9 mouse cellular contexts compared by ENCODE assay signal in the genomic region with DNA sequence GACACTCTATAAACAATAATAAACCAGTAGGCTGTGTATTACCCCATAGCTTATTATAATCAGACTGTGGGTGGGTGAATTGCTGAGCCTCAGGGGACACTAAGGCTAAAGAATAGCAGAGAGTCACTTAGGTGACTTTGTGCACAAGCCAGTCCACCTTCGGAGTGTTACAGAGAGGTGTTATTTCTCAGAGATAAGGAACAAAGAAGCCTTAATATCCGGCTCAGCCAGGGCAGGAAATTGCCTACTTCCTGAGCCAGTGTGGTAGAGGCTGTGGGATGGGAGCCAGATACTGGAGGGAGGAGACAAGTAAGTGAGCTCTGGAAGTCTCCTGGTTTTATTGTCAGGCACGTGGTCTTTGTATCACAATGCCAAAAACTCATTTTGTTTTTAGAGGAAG. TPM values are rescaled to one million over a fixed set of nuclear protein-coding genes. Genes with fewer than 3 reads are reported as not detected.
A peak's percentile ranks its signal among the peaks of the same experiment; 100 is the strongest.
DNase-seq lines count a peak whose midpoint lies in the region; ATAC-seq and TF ChIP-seq lines count a peak whose summit lies in the region.
"Had no signal": no experiment of that assay in that cellular context is flagged by ENCODE, and none has a peak within 500 bp of the region (broad histone marks: within the 10 kb centered on the region; RNA-seq: fewer than 3 reads in every experiment).

No protein-coding gene starts in this region.

- intact Hi-C loops in heart, postnatal 10 days (cut with DNase I), result no loop called here

- no peak overlapping the region for H3K4me3 ChIP-seq in limb, embryonic 14.5 days (replicated peaks; ENCODE audit: low read length)
- H3K4me3 ChIP-seq: limb, embryonic 15.5 days had no signal

- no peak for TF ChIP-seq CTCF in brain, embryonic 14.5 days (IDR thresholded peaks at IDR 0.05; ENCODE audit: borderline replicate concordance, extremely low read depth, insufficient read depth, insufficient read length)

- H3K36me3 ChIP-seq in limb, embryonic 14.5 days (ENCODE audit: control insufficient read depth, insufficient read depth, low read length), result no peaks in the 10 kb centered on the region
- H3K36me3 ChIP-seq: limb, embryonic 15.5 days had no signal

- no peak for ATAC-seq in limb, embryonic 14.5 days (ENCODE audit: low FRiP score, low read depth)

- no peak for TF ChIP-seq POLR2A in brain, embryonic 14.5 days (IDR thresholded peaks at IDR 0.05; ENCODE audit: borderline replicate concordance, extremely low read depth, insufficient read depth, insufficient read length, poor library complexity, severe bottlenecking)
- TF ChIP-seq POLR2A in limb, embryonic 14.5 days (IDR thresholded peaks at IDR 0.05; ENCODE audit: borderline replicate concordance, extremely low read depth, insufficient read depth, insufficient read length), result no peak

- H3K9ac ChIP-seq in limb, embryonic 14.5 days (ENCODE audit: low read depth, low read length, severe bottlenecking), result no peak overlapping the region
- H3K9ac ChIP-seq: limb, embryonic 15.5 days had no signal

- WGBS in limb, embryonic 14.5 days, result 7% methylated on average over 3 of the region's 3 CpGs

- no peaks in the 10 kb centered on the region for H3K9me3 ChIP-seq in limb, embryonic 14.5 days (ENCODE audit: control insufficient read depth, low read length)
- H3K9me3 ChIP-seq: limb, embryonic 15.5 days had no signal

- no peaks in the 10 kb centered on the region for H3K27me3 ChIP-seq in limb, embryonic 14.5 days (ENCODE audit: control insufficient read depth, insufficient read depth, low read length)
- H3K27me3 ChIP-seq: limb, embryonic 15.5 days had no signal

- H3K4me1 ChIP-seq in limb, embryonic 14.5 days (ENCODE audit: control insufficient read depth, insufficient read depth, low read length), result peaks cover 29% of the 10 kb centered on the region

- H3K4me2 ChIP-seq in limb, embryonic 14.5 days (replicated peaks; ENCODE audit: low read depth, low read length, severe bottlenecking), result no peak overlapping the region
- H3K4me2 ChIP-seq: limb, embryonic 15.5 days had no signal

- DNase-seq in cerebellum, postnatal 14 days, result peak; percentile 7 to 8
- DNase-seq in cerebellum, postnatal 25 days, result no peak
- peak; percentile 31 for DNase-seq in brain, embryonic 14.5 days (ENCODE audit: low read depth)
- DNase-seq in heart, postnatal 10 days, result peak; percentile 19 to 27
- peak; percentile 64 for DNase-seq in limb, embryonic 14.5 days (ENCODE audit: low spot score)
- DNase-seq in retina, embryonic 14.5 days (ENCODE audit: low spot score), result no peak
- DNase-seq in natural killer cell, adult 2 months (ENCODE audit: low spot score in 2 of 2), result no peak
- DNase-seq in thymus, adult 18-20 months, result no peak

- H3K27ac ChIP-seq in limb, embryonic 14.5 days (replicated peaks; ENCODE audit: low read depth, low read length), result no peak overlapping the region
- H3K27ac ChIP-seq: limb, embryonic 15.5 days had no signal

RNA-seq across cellular contexts. Expression of gene Gorab, which starts 40.4 kb away (rescaled TPM):
- polyA plus RNA-seq in brain, embryonic 14.5 days (2012; rRNA removed), result 14.2 and 14.9 TPM in 2 replicates
- 1 to 10 TPM; 4.9 to 6.0 TPM for total RNA-seq in heart, postnatal 10 days (2021)
- polyA plus RNA-seq in limb, embryonic 14.5 days (2012; rRNA removed), result 16.7 and 19.6 TPM in 2 replicates
- polyA plus RNA-seq in limb, embryonic 14.5 days (2014; fragmentation: Nextera tagmentation; extraction: Ambion mirVana), result 28.3 and 29.1 TPM in 2 replicates

Comparison
In these comparisons a context has a peak if more than half of its experiments do, and no peak if none do; other contexts are left out.
1. DNase-seq: peak in cerebellum, postnatal 14 days (2 of 2), brain, embryonic 14.5 days (single experiment), heart, postnatal 10 days (2 of 2) and limb, embryonic 14.5 days (single experiment); none in cerebellum, postnatal 25 days (0 of 2), retina, embryonic 14.5 days (single experiment), natural killer cell, adult 2 months (0 of 2) and thymus, adult 18-20 months (0 of 2).